Mouse (Mus musculus): ENCODE results near the gene Unc13a. TPM values are rescaled to one million over a fixed set of nuclear protein-coding genes. Genes with fewer than 3 reads are reported as not detected.

The Unc13a gene
- polyA plus RNA-seq, 1 experiment from 2014 or later = 0.35 TPM

- H3K27me3 ChIP-seq (replicated peaks; ENCODE audit: insufficient read depth, low read length) = 0 out of 2 replicates have a peak, but pooled peaks cover 36% of the 10 kb centered on the region
- 2% methylated on average over 24 of the region's 24 CpGs for WGBS
- no peak overlapping the region for H3K4me3 ChIP-seq (ENCODE audit: low read depth, low read length)
- no peaks in the 10 kb centered on the region for H3K9me3 ChIP-seq (ENCODE audit: low read length)
- ATAC-seq = peak; percentile 78
- no peak overlapping the region for H3K27ac ChIP-seq (ENCODE audit: low read length)
- TF ChIP-seq EP300 (IDR thresholded peaks at IDR 0.05) (no peak), CTCF (IDR thresholded peaks at IDR 0.05) (no peak)
- DNase-seq (ENCODE audit: low spot score) = no peak
- no peak overlapping the region for H3K4me2 ChIP-seq (replicated peaks; ENCODE audit: low read depth, low read length)
- H3K4me1 ChIP-seq (ENCODE audit: insufficient read depth, low read depth, low read length) = no peaks in the 10 kb centered on the region
- H3K9ac ChIP-seq (replicated peaks; ENCODE audit: low read depth) = no peak overlapping the region
- no peaks in the 10 kb centered on the region for H3K36me3 ChIP-seq (ENCODE audit: insufficient read depth, low read length)
Measured at GRCm38 (mm10) chr8:71654600-71654999, 17.0 kb downstream of the Unc13a start.

- Histone ChIP-seq H3K27me3 (replicated peaks; ENCODE audit: insufficient read depth, low read length) (no peaks in the 10 kb centered on the region), H3K4me3 (ENCODE audit: low read depth, low read length) (no peak overlapping the region), H3K4me2 (replicated peaks; ENCODE audit: low read depth, low read length) (no peak overlapping the region), H3K36me3 (ENCODE audit: insufficient read depth, low read length) (no peaks in the 10 kb centered on the region), H3K9me3 (ENCODE audit: low read length) (no peaks in the 10 kb centered on the region), H3K4me1 (ENCODE audit: insufficient read depth, low read depth, low read length) (no peaks in the 10 kb centered on the region), H3K9ac (replicated peaks; ENCODE audit: low read depth) (no peak overlapping the region), H3K27ac (ENCODE audit: low read length) (0 out of 2 replicates have a peak overlapping the region, but pooled peaks have one; percentile 8)
- ATAC-seq = peak; percentile 95
- peak; percentile 85 for DNase-seq (ENCODE audit: low spot score)
- WGBS = 49% methylated on average over 9 of the region's 9 CpGs
- TF ChIP-seq CTCF (IDR thresholded peaks at IDR 0.05) (no peak), EP300 (IDR thresholded peaks at IDR 0.05) (peak; percentile 60)
Measured at GRCm38 (mm10) chr8:71645510-71645909, 26.0 kb downstream of the Unc13a start.

- Histone ChIP-seq H3K27me3 (replicated peaks; ENCODE audit: insufficient read depth, low read length) (no peaks in the 10 kb centered on the region), H3K9ac (replicated peaks; ENCODE audit: low read depth) (no peak overlapping the region), H3K4me2 (replicated peaks; ENCODE audit: low read depth, low read length) (no peak overlapping the region), H3K9me3 (ENCODE audit: low read length) (no peaks in the 10 kb centered on the region), H3K4me1 (ENCODE audit: insufficient read depth, low read depth, low read length) (no peaks in the 10 kb centered on the region), H3K4me3 (ENCODE audit: low read depth, low read length) (no peak overlapping the region), H3K27ac (ENCODE audit: low read length) (no peak overlapping the region), H3K36me3 (ENCODE audit: insufficient read depth, low read length) (no peaks in the 10 kb centered on the region)
- ATAC-seq = no peak
- TF ChIP-seq CTCF (IDR thresholded peaks at IDR 0.05) (no peak), EP300 (IDR thresholded peaks at IDR 0.05) (no peak)
- WGBS = 73% methylated on average over 4 of the region's 4 CpGs
- no peak for DNase-seq (ENCODE audit: low spot score)
Measured at GRCm38 (mm10) chr8:71639318-71639717, 32.2 kb downstream of the Unc13a start.

GRCm38 (mm10) chr8:71638321-71638720, 33.2 kb downstream of the Unc13a start:
- no peak overlapping the region for H3K4me2 ChIP-seq (replicated peaks; ENCODE audit: low read depth, low read length)
- H3K4me1 ChIP-seq (ENCODE audit: insufficient read depth, low read depth, low read length) = no peaks in the 10 kb centered on the region
- H3K9ac ChIP-seq (replicated peaks; ENCODE audit: low read depth) = no peak overlapping the region
- no peaks in the 10 kb centered on the region for H3K9me3 ChIP-seq (ENCODE audit: low read length)
- TF ChIP-seq CTCF (IDR thresholded peaks at IDR 0.05) (no peak), EP300 (IDR thresholded peaks at IDR 0.05) (no peak)
- H3K27me3 ChIP-seq (replicated peaks; ENCODE audit: insufficient read depth, low read length) = 0 out of 2 replicates have a peak, but pooled peaks cover 4% of the 10 kb centered on the region
- H3K27ac ChIP-seq (ENCODE audit: low read length) = no peak overlapping the region
- ATAC-seq = no peak
- DNase-seq (ENCODE audit: low spot score) = no peak
- no peaks in the 10 kb centered on the region for H3K36me3 ChIP-seq (ENCODE audit: insufficient read depth, low read length)
- WGBS = 64% methylated on average over 6 of the region's 6 CpGs
- no peak overlapping the region for H3K4me3 ChIP-seq (ENCODE audit: low read depth, low read length)

- no peak overlapping the region for H3K4me3 ChIP-seq (ENCODE audit: low read depth, low read length)
- DNase-seq (ENCODE audit: low spot score) (no peak), ATAC-seq (no peak)
- no peak for TF ChIP-seq EP300 (IDR thresholded peaks at IDR 0.05)
- TF ChIP-seq CTCF (IDR thresholded peaks at IDR 0.05) = no peak
- H3K27me3 ChIP-seq (replicated peaks; ENCODE audit: insufficient read depth, low read length) = 0 out of 2 replicates have a peak, but pooled peaks cover 4% of the 10 kb centered on the region
- H3K9ac ChIP-seq (replicated peaks; ENCODE audit: low read depth) = no peak overlapping the region
- H3K4me2 ChIP-seq (replicated peaks; ENCODE audit: low read depth, low read length) = no peak overlapping the region
- no peak overlapping the region for H3K27ac ChIP-seq (ENCODE audit: low read length)
- no peaks in the 10 kb centered on the region for H3K4me1 ChIP-seq (ENCODE audit: insufficient read depth, low read depth, low read length)
- H3K9me3 ChIP-seq (ENCODE audit: low read length) = no peaks in the 10 kb centered on the region
- H3K36me3 ChIP-seq (ENCODE audit: insufficient read depth, low read length) = no peaks in the 10 kb centered on the region
- WGBS = 62% methylated on average over 8 of the region's 8 CpGs
Measured at GRCm38 (mm10) chr8:71637149-71638095, 34.1 kb downstream of the Unc13a start.

GRCm38 (mm10) chr8:71633981-71634667, 37.4 kb downstream of the Unc13a start:
- Histone ChIP-seq H3K27ac (ENCODE audit: low read length) (no peak overlapping the region), H3K27me3 (replicated peaks; ENCODE audit: insufficient read depth, low read length) (0 out of 2 replicates have a peak, but pooled peaks cover 11% of the 10 kb centered on the region), H3K9me3 (ENCODE audit: low read length) (no peaks in the 10 kb centered on the region), H3K4me3 (ENCODE audit: low read depth, low read length) (no peak overlapping the region), H3K9ac (replicated peaks; ENCODE audit: low read depth) (no peak overlapping the region), H3K4me1 (ENCODE audit: insufficient read depth, low read depth, low read length) (peaks cover 8% of the 10 kb centered on the region; the same call in 1 of the 2 replicates), H3K36me3 (ENCODE audit: insufficient read depth, low read length) (no peaks in the 10 kb centered on the region), H3K4me2 (replicated peaks; ENCODE audit: low read depth, low read length) (0 out of 2 replicates have a peak overlapping the region, but pooled peaks have one; percentile 8)
- no peak for TF ChIP-seq EP300 (IDR thresholded peaks at IDR 0.05)
- no peak for TF ChIP-seq CTCF (IDR thresholded peaks at IDR 0.05)
- DNase-seq (ENCODE audit: low spot score) = peak; percentile 58
- ATAC-seq = peak; percentile 41
- WGBS = 5% methylated on average over 26 of the region's 26 CpGs

All from lung, postnatal 0 days (tissue).